Mouse (Mus musculus): ENCODE measurements around the gene Jarid2.

GRCm38 (mm10) chr13:44933575-44933974 is 204.3 kb downstream of the Jarid2 start:
- TF ChIP-seq CTCF (conservative IDR thresholded peaks at IDR 0.05; ENCODE audit: insufficient read depth, insufficient read length, low read depth, low read length) (no peak), POLR2A (IDR thresholded peaks at IDR 0.05; ENCODE audit: low read depth, low read length) (no peak)
